Mouse (Mus musculus) intestine, embryonic 16.5 days (tissue): Measurements from ENCODE around the gene Dapk2. TPM values are rescaled to one million over a fixed set of nuclear protein-coding genes. Genes with fewer than 3 reads are reported as not detected.
A peak's percentile ranks its signal among the peaks of the same experiment; 100 is the strongest.

Experiments
- ATAC-seq: fragments of 200-750 bp; cut with Nextera tagmentation; 2 replicates; pipeline ENCODE4 v1.8.0; 2017; ENCODE audit warnings: moderate TSS enrichment, moderate library complexity
- H3K27ac ChIP-seq: fragments of 300-500 bp; sonication (generic); 2 replicates; pipeline ENCODE4 v1.5.1; 2014; ENCODE audit warnings: mild to moderate bottlenecking, low read length
- H3K27me3 ChIP-seq: fragments of 300-500 bp; sonication (generic); replicated peaks from 2 replicates; pipeline ENCODE4 v1.6.1; 2014; ENCODE audit warnings: low read length, control low read depth, mixed read lengths; ENCODE audit not compliant: control insufficient read depth, insufficient read depth
- H3K36me3 ChIP-seq: fragments of 300-500 bp; sonication (generic); 2 replicates; pipeline ENCODE4 v1.6.1; 2014; ENCODE audit warnings: low read length, control low read depth; ENCODE audit not compliant: control insufficient read depth, insufficient read depth
- H3K4me1 ChIP-seq: fragments of 300-500 bp; sonication (generic); 2 replicates; pipeline ENCODE4 v1.6.1; 2014; ENCODE audit warnings: low read length, control low read depth, mixed read lengths; ENCODE audit not compliant: control insufficient read depth, insufficient read depth
- H3K4me2 ChIP-seq: fragments of 300-500 bp; sonication (generic); 2 replicates; pipeline ENCODE4 v1.6.1; 2014; ENCODE audit warnings: low read depth, low read length, control low read depth
- H3K4me3 ChIP-seq: fragments of 300-500 bp; sonication (generic); 2 replicates; pipeline ENCODE4 v1.5.1; 2014; ENCODE audit warnings: mild to moderate bottlenecking, low read length
- H3K9ac ChIP-seq: fragments of 300-500 bp; sonication (generic); 2 replicates; pipeline ENCODE4 v1.6.1; 2014; ENCODE audit warnings: low read depth, low read length
- H3K9me3 ChIP-seq: fragments of 300-500 bp; sonication (generic); 2 replicates; pipeline ENCODE4 v1.6.1; 2016; ENCODE audit warnings: low read length, control low read depth; ENCODE audit not compliant: control insufficient read depth
- WGBS: fragments of 180-500 bp; shearing (Covaris S2); extraction: QIAGEN DNeasy Blood & Tissue Kit; methylation state at CpG from one replicate; pipeline ENCODE4 v1.1.7; 2014; 5-methylcytosine and 5-hydroxymethylcytosine counted together
- polyA plus RNA-seq: library from polyadenylated mRNA; unstranded; fragments of >200 nt; fragmentation: Nextera tagmentation; extraction: Ambion mirVana; gene quantifications from 2 replicates; pipeline ENCODE4 v1.2.1, GENCODE M21; 2015

Dapk2 gene
- polyA plus RNA-seq, 1 experiment from 2014 or later = 8.0 TPM

- peaks cover 26% of the 10 kb centered on the region for H3K4me1 ChIP-seq
- H3K27me3 ChIP-seq = no peaks in the 10 kb centered on the region
- no peak overlapping the region for H3K4me2 ChIP-seq
- peak overlapping the region; percentile 39; the same call in 1 of the 2 replicates for H3K9ac ChIP-seq
- no peaks in the 10 kb centered on the region for H3K36me3 ChIP-seq
- 51% methylated on average over 5 of the region's 5 CpGs for WGBS
- no peak overlapping the region for H3K4me3 ChIP-seq
- no peak overlapping the region for H3K27ac ChIP-seq
- ATAC-seq = no peak
- no peaks in the 10 kb centered on the region for H3K9me3 ChIP-seq
These were observed 113.7 kb downstream of the Dapk2 start for GRCm38 (mm10) chr9:66271726-66272125.

- Histone ChIP-seq H3K4me3 (no peak overlapping the region), H3K27ac (no peak overlapping the region), H3K9ac (no peak overlapping the region), H3K27me3 (no peaks in the 10 kb centered on the region), H3K9me3 (no peaks in the 10 kb centered on the region), H3K36me3 (no peaks in the 10 kb centered on the region), H3K4me2 (no peak overlapping the region), H3K4me1 (peaks cover 29% of the 10 kb centered on the region)
- ATAC-seq = no peak
- 72% methylated on average over 1 of the region's 1 CpGs for WGBS
These were observed 115.6 kb downstream of the Dapk2 start for GRCm38 (mm10) chr9:66273632-66274031.

GRCm38 (mm10) chr9:66274657-66275056, 116.6 kb downstream of the Dapk2 start:
- H3K4me3 ChIP-seq = no peak overlapping the region
- no peak for ATAC-seq
- H3K9ac ChIP-seq = no peak overlapping the region
- no peak overlapping the region for H3K4me2 ChIP-seq
- H3K27ac ChIP-seq = no peak overlapping the region
- WGBS = 63% methylated on average over 3 of the region's 3 CpGs
- H3K4me1 ChIP-seq = peaks cover 29% of the 10 kb centered on the region
- H3K36me3 ChIP-seq = no peaks in the 10 kb centered on the region
- H3K27me3 ChIP-seq = no peaks in the 10 kb centered on the region
- no peaks in the 10 kb centered on the region for H3K9me3 ChIP-seq

GRCm38 (mm10) chr9:66275267-66275991, 117.4 kb downstream of the Dapk2 start:
- Histone ChIP-seq H3K27me3 (no peaks in the 10 kb centered on the region), H3K4me1 (peaks cover 29% of the 10 kb centered on the region), H3K36me3 (no peaks in the 10 kb centered on the region), H3K27ac (peak overlapping the region; percentile 65), H3K4me2 (peak overlapping the region; percentile 34), H3K9me3 (no peaks in the 10 kb centered on the region), H3K4me3 (peak overlapping the region; percentile 11), H3K9ac (peak overlapping the region; percentile 24; the same call in 1 of the 2 replicates)
- 16% methylated on average over 15 of the region's 15 CpGs for WGBS
- 0 out of 2 replicates have a peak, but pooled peaks have one; percentile 31 for ATAC-seq

GRCm38 (mm10) chr9:66276062-66276461, 118.0 kb downstream of the Dapk2 start:
- Histone ChIP-seq H3K9ac (no peak overlapping the region), H3K27me3 (no peaks in the 10 kb centered on the region), H3K4me3 (no peak overlapping the region), H3K9me3 (no peaks in the 10 kb centered on the region), H3K36me3 (no peaks in the 10 kb centered on the region), H3K4me1 (peaks cover 29% of the 10 kb centered on the region), H3K27ac (peak overlapping the region; percentile 65; the same call in 1 of the 2 replicates), H3K4me2 (no peak overlapping the region)
- ATAC-seq = peak; percentile 53; the same call in 1 of the 2 replicates
- 46% methylated on average over 4 of the region's 4 CpGs for WGBS

DNA sequence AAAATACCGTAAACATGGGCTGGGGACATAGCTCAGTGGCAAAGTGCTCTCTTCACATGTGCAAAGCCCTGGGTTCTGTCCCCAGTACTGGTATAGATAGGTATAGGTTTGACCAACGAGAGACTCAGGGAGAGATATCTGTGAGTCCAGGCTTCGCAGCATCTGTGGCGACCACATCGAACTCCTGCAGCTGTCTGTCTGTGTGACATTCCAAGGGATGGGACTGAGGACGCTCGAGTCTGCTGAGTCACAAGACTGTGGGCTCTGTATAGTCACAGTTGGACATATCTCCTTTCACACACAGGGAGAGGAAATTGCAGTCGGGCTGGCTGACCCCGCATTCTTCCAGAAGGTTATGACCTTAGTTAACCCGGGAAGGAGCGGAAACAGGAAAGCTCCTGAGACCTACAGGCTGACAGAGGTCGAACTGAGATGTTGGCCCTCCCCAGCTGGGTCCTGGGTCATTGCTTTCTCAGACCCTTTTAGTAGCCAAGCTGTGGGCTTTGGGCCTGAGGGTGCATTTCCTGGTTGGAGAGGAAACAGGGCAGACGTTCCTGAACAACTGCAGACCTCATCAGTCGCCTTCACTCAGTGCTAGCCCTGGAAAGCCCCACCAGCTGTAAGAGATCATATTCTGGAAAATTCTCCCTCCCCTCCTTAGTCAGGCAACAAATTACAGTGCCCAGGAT, 118.8 kb downstream of the Dapk2 start:
- WGBS = 17% methylated on average over 14 of the region's 14 CpGs
- Histone ChIP-seq H3K4me1 (peaks cover 25% of the 10 kb centered on the region), H3K27ac (peak overlapping the region; percentile 67), H3K9ac (no peak overlapping the region), H3K27me3 (no peaks in the 10 kb centered on the region), H3K4me3 (no peak overlapping the region), H3K36me3 (no peaks in the 10 kb centered on the region), H3K9me3 (no peaks in the 10 kb centered on the region), H3K4me2 (no peak overlapping the region)
- ATAC-seq = peak; percentile 70

- Histone ChIP-seq H3K36me3 (no peaks in the 10 kb centered on the region), H3K9me3 (no peaks in the 10 kb centered on the region; the same call in 1 of the 2 replicates), H3K4me2 (no peak overlapping the region), H3K4me1 (peaks cover 20% of the 10 kb centered on the region), H3K27me3 (no peaks in the 10 kb centered on the region), H3K9ac (no peak overlapping the region), H3K27ac (no peak overlapping the region), H3K4me3 (no peak overlapping the region)
- ATAC-seq = no peak
These were observed 121.6 kb downstream of the Dapk2 start for GRCm38 (mm10) chr9:66279647-66280046.

DNA sequence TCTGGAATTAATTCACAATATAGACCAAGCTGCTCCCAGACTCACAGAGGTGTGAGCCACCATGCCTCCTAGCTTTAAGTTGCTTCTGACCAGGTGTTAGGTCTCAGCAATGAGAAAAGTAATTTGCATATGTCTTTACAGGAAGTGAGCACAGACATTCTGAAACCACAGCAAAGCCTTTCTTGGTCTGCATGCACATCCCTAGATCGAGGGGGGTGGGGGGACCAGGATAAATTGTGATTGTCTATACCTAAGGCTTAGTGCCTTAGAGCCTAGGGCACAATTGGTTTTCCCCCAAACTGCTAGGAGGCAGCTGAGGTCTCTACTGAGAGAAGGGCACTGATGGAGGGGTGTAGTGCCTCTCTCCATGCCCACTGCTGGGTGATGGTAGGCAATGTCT, 122.5 kb downstream of the Dapk2 start:
- Histone ChIP-seq H3K9me3 (no peaks in the 10 kb centered on the region; the same call in 1 of the 2 replicates), H3K27ac (no peak overlapping the region), H3K4me3 (no peak overlapping the region), H3K9ac (no peak overlapping the region), H3K4me2 (no peak overlapping the region), H3K27me3 (no peaks in the 10 kb centered on the region), H3K4me1 (peaks cover 13% of the 10 kb centered on the region), H3K36me3 (no peaks in the 10 kb centered on the region)
- WGBS = 48% methylated on average over 1 of the region's 1 CpGs
- ATAC-seq = no peak

- no peak for ATAC-seq
- no peaks in the 10 kb centered on the region for H3K27me3 ChIP-seq
- no peak overlapping the region for H3K27ac ChIP-seq
- 67% methylated on average over 9 of the region's 9 CpGs for WGBS
- no peak overlapping the region for H3K4me2 ChIP-seq
- no peak overlapping the region for H3K9ac ChIP-seq
- H3K4me3 ChIP-seq = no peak overlapping the region
- peaks cover 5% of the 10 kb centered on the region for H3K4me1 ChIP-seq
- no peaks in the 10 kb centered on the region; the same call in 1 of the 2 replicates for H3K9me3 ChIP-seq
- no peaks in the 10 kb centered on the region for H3K36me3 ChIP-seq
These were observed 123.5 kb downstream of the Dapk2 start for GRCm38 (mm10) chr9:66281501-66281951.
